Mouse (Mus musculus) embryonic facial prominence, embryonic 13.5 days (tissue): ENCODE results near the gene Ciapin1. TPM values are rescaled to one million over a fixed set of nuclear protein-coding genes. Genes with fewer than 3 reads are reported as not detected.

Experiments used
- ATAC-seq: fragments of 200-750 bp; cut with Nextera tagmentation; 2 replicates; pipeline ENCODE4 v1.8.0; 2017; ENCODE audit warnings: low read depth; ENCODE audit not compliant: insufficient number of reproducible peaks, insufficient read depth, low FRiP score, low TSS enrichment
- H3K27ac ChIP-seq: fragments of 300-500 bp; sonication (generic); 2 replicates; pipeline ENCODE4 v1.5.1; 2015; ENCODE audit warnings: moderate library complexity, mild to moderate bottlenecking, inconsistent platforms
- H3K27me3 ChIP-seq: fragments of 300-500 bp; sonication (generic); 2 replicates; pipeline ENCODE4 v1.6.1; 2015; ENCODE audit warnings: mild to moderate bottlenecking, inconsistent platforms
- H3K36me3 ChIP-seq: fragments of 300-500 bp; sonication (generic); 2 replicates; pipeline ENCODE4 v1.6.1; 2015; ENCODE audit warnings: mild to moderate bottlenecking, inconsistent platforms
- H3K4me1 ChIP-seq: fragments of 300-500 bp; sonication (generic); 2 replicates; pipeline ENCODE4 v1.6.1; 2015; ENCODE audit warnings: inconsistent platforms
- H3K4me2 ChIP-seq: fragments of 300-500 bp; sonication (generic); 2 replicates; pipeline ENCODE4 v1.6.1; 2015; ENCODE audit warnings: moderate library complexity, mild to moderate bottlenecking, inconsistent platforms
- H3K4me3 ChIP-seq: fragments of 300-500 bp; sonication (generic); 2 replicates; pipeline ENCODE4 v1.5.1; 2015; ENCODE audit warnings: mild to moderate bottlenecking, inconsistent platforms
- H3K9ac ChIP-seq: fragments of 300-500 bp; sonication (generic); 2 replicates; pipeline ENCODE4 v1.6.1; 2015; ENCODE audit warnings: mild to moderate bottlenecking, inconsistent platforms
- H3K9me3 ChIP-seq: fragments of 300-500 bp; sonication (generic); 2 replicates; pipeline ENCODE4 v1.6.1; 2016; ENCODE audit warnings: inconsistent platforms
- WGBS: fragments of 180-500 bp; shearing (Covaris S2); methylation state at CpG from one replicate; pipeline ENCODE4 v1.1.7; 2015; ENCODE audit warnings: mixed read lengths; 5-methylcytosine and 5-hydroxymethylcytosine counted together
- polyA plus RNA-seq: library from polyadenylated mRNA; unstranded; fragments of >200 nt; fragmentation: Nextera tagmentation; extraction: Ambion mirVana; gene quantifications from 2 replicates; pipeline ENCODE4 v1.2.1, GENCODE M21; 2015

The Ciapin1 gene
- polyA plus RNA-seq, 1 experiment from 2014 or later = 123 TPM

DNA sequence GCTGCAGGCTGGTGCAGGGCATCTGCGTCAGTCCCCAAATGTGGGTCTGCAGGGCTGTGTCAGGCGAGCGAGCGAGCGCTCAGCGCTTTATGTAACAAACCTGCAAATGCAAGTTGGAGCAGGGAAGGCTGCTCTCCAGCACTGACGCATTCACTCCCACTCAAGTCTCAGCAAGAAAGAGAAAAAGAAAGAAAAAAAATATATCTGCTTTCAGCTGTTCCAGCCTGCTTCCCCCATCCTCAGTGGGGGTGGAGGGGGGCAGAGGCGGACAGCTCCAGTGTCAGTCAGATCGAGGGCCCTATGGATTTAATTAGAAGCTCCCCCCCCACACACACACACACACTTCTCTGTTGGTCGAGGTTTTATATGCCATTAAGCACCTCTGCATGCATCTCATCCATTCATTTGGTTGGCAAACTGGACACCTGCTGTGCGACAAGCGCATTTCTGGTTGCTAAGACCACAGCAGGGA is 64.4 kb downstream of the Ciapin1 start:
- 0 out of 2 replicates have a peak overlapping the region, but pooled peaks have one; percentile 7 for H3K27ac ChIP-seq
- no peak overlapping the region for H3K4me3 ChIP-seq
- H3K27me3 ChIP-seq = peaks cover 56% of the 10 kb centered on the region
- peaks cover 43% of the 10 kb centered on the region for H3K4me1 ChIP-seq
- H3K9ac ChIP-seq = no peak overlapping the region
- peak overlapping the region; percentile 92 for H3K4me2 ChIP-seq
- H3K36me3 ChIP-seq = no peaks in the 10 kb centered on the region
- 15% methylated on average over 12 of the region's 12 CpGs for WGBS
- ATAC-seq = no peak
- H3K9me3 ChIP-seq = no peaks in the 10 kb centered on the region

DNA sequence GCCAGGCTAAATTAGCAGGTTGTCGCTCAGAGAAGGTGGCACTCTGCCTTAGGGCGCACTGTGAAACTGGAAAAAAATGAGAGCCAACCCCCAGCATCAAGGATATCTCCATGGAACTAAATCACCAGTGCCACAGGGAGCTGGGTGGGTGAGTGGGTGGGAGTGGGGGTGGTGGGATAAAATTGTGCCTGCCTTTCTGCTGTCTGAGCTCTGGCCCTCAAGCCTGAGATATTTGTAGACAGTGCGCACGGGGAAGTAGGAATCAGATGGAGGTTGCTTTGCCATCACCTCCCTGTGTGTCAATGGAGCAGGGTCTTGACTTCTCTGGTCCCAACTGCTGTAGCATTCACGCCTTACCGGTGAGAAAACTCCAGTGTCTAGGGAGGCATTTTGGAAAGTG is 65.1 kb downstream of the Ciapin1 start:
- no peak for ATAC-seq
- H3K4me1 ChIP-seq = peaks cover 36% of the 10 kb centered on the region
- H3K27me3 ChIP-seq = peaks cover 56% of the 10 kb centered on the region
- no peaks in the 10 kb centered on the region for H3K9me3 ChIP-seq
- H3K9ac ChIP-seq = no peak overlapping the region
- H3K36me3 ChIP-seq = no peaks in the 10 kb centered on the region
- peak overlapping the region; percentile 55; the same call in 1 of the 2 replicates for H3K4me3 ChIP-seq
- WGBS = 44% methylated on average over 6 of the region's 6 CpGs
- no peak overlapping the region for H3K27ac ChIP-seq
- H3K4me2 ChIP-seq = peak overlapping the region; percentile 92

DNA sequence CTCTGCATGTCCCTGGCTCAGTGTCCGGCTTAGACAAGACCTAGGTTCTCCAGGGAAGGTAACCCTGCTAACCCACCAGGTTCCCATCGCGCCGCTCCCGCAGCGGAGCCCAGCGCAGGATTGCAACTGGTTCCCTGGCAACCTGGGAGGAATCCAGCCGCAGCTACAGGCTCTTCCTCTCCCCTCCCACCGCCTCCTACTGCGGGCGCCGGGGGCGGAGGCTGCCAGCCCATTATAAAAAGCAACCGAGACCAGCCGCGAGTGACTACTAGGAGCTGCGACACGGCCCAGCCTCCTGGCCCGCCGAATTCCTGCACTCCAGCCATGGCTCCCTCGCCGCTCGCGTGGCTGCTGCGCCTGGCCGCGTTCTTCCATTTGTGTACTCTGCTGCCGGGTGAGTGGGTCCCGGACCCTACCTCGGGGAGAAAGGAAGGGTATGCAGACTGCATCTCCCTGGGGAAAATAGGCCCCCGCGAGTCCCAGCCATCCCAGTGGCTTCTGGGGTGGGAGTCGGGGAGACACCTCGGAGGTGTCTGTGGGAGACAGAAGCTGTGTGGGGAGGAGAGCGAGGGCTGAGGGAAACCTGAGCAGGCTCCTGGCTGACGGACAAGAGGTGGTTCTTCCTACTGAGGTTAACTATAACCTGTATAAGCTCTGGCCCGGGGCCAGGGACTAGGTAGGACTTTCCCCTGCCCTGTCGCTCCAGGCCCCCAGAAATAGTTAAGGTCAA is 66.1 kb downstream of the Ciapin1 start, which contains the start of gene Cx3cl1:
TSS of gene Cx3cl1 (plus strand) at position 69 of the 730 bp plus-strand sequence.
- peak within 1 kb of the TSS; percentile 80 for H3K9ac ChIP-seq
- H3K4me3 ChIP-seq = peak within 1 kb of the TSS; percentile 55
- no peaks in the 10 kb centered on the region for H3K36me3 ChIP-seq
- no peaks in the 10 kb centered on the region for H3K9me3 ChIP-seq
- ATAC-seq = peak; percentile 83; the same call in 1 of the 2 replicates
- H3K27ac ChIP-seq = peak within 1 kb of the TSS; percentile 57
- H3K4me2 ChIP-seq = peak within 1 kb of the TSS; percentile 92
- peaks cover 56% of the 10 kb centered on the region for H3K27me3 ChIP-seq
- WGBS = under 1% methylated on average over 38 of the region's 38 CpGs
- peaks cover 34% of the 10 kb centered on the region for H3K4me1 ChIP-seq

DNA sequence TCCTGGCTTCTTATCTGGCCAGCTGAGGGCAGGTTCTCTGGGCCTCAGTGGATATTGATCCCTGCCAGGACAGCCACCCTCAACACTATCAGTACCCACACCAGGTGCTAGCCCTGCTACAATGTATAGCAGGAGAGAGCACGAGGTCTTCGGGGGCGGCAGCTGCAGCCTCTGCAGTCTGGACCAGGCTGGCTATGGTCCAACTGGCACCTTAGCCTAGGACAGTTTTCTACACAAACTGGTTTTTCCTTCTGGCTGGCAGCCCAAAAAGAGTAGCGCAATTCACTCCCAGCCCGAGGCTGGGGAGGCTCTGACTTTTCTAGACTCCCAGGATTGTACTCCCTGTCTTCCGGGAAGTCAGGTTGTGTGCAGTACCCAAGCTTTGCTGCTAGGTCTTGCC is 67.2 kb downstream of the Ciapin1 start:
- 47% methylated on average over 6 of the region's 6 CpGs for WGBS
- peak; percentile 64; the same call in 1 of the 2 replicates for ATAC-seq

More for the DNA sequence above, 67.2 kb downstream of the Ciapin1 start:
- Histone ChIP-seq H3K27me3 (peaks cover 56% of the 10 kb centered on the region), H3K9ac (no peak overlapping the region), H3K36me3 (no peaks in the 10 kb centered on the region), H3K4me3 (no peak overlapping the region), H3K4me1 (peaks cover 34% of the 10 kb centered on the region), H3K4me2 (peak overlapping the region; percentile 92; the same call in 1 of the 2 replicates), H3K27ac (peak overlapping the region; percentile 55), H3K9me3 (no peaks in the 10 kb centered on the region)

Other genes with a start within 250 kb of the Ciapin1 start
- 44.1 and 48.1 TPM in 2 replicates for gene Rspry1, start 236.4 kb downstream of the Ciapin1 start, polyA plus RNA-seq
- gene Fam192a, start 236.4 kb downstream of the Ciapin1 start, polyA plus RNA-seq = 77.1 and 85.3 TPM in 2 replicates
- gene Arl2bp, start 171.8 kb downstream of the Ciapin1 start, polyA plus RNA-seq = 152 and 163 TPM in 2 replicates
- gene Pllp, start 142.1 kb downstream of the Ciapin1 start, polyA plus RNA-seq = 3.4 and 4.1 TPM in 2 replicates
- gene Ccl22, start 92.8 kb downstream of the Ciapin1 start, polyA plus RNA-seq = not detected in 2 replicates
- 7.8 and 9.8 TPM in 2 replicates for gene Cx3cl1, start 66.3 kb downstream of the Ciapin1 start, polyA plus RNA-seq
- gene Ccl17, start 27.9 kb downstream of the Ciapin1 start, polyA plus RNA-seq = not detected in 2 replicates
- gene Coq9, start within 50 bp of the Ciapin1 start, polyA plus RNA-seq = 61.8 and 65.9 TPM in 2 replicates
- 152 and 159 TPM in 2 replicates for gene Polr2c, start 19.1 kb upstream of the Ciapin1 start, polyA plus RNA-seq
- gene Dok4, start 38.0 kb upstream of the Ciapin1 start, polyA plus RNA-seq = 23.2 and 23.7 TPM in 2 replicates
- gene Ccdc102a, start 79.7 kb upstream of the Ciapin1 start, polyA plus RNA-seq = 38.0 and 40.7 TPM in 2 replicates
- 0.07 and 0.12 TPM in 2 replicates for gene Adgrg5, start 85.3 kb upstream of the Ciapin1 start, polyA plus RNA-seq
- gene Adgrg1, start 136.4 kb upstream of the Ciapin1 start, polyA plus RNA-seq = 18.4 and 19.8 TPM in 2 replicates
- 2.1 and 2.8 TPM in 2 replicates for gene Adgrg3, start 179.3 kb upstream of the Ciapin1 start, polyA plus RNA-seq
- 0.32 TPM in 1 of 2 replicates, not detected in the other for gene Drc7, start 216.7 kb upstream of the Ciapin1 start, polyA plus RNA-seq
- gene Katnb1, start 242.8 kb upstream of the Ciapin1 start, polyA plus RNA-seq = 24.7 and 27.5 TPM in 2 replicates